Mouse (Mus musculus) limb, embryonic 15.5 days (tissue): ENCODE measurements around the gene Ptgds. TPM values are rescaled to one million over a fixed set of nuclear protein-coding genes. Genes with fewer than 3 reads are reported as not detected.

ENCODE experiments used
- ATAC-seq: fragments of 200-750 bp; cut with Nextera tagmentation; 2 replicates; pipeline ENCODE4 v1.8.0; 2017; ENCODE audit warnings: low read depth, moderate TSS enrichment; ENCODE audit not compliant: insufficient number of reproducible peaks, low FRiP score, low TSS enrichment
- H3K27ac ChIP-seq: fragments of 300-500 bp; sonication (generic); 2 replicates; pipeline ENCODE4 v1.5.1; 2015; ENCODE audit warnings: moderate library complexity, mild to moderate bottlenecking, inconsistent platforms
- H3K27me3 ChIP-seq: fragments of 300-500 bp; sonication (generic); 2 replicates; pipeline ENCODE4 v1.6.1; 2015; ENCODE audit warnings: inconsistent platforms
- H3K36me3 ChIP-seq: fragments of 300-500 bp; sonication (generic); 2 replicates; pipeline ENCODE4 v1.6.1; 2015; ENCODE audit warnings: inconsistent platforms
- H3K4me1 ChIP-seq: fragments of 300-500 bp; sonication (generic); 2 replicates; pipeline ENCODE4 v1.6.1; 2015; ENCODE audit warnings: inconsistent platforms
- H3K4me2 ChIP-seq: fragments of 300-500 bp; sonication (generic); 2 replicates; pipeline ENCODE4 v1.6.1; 2015; ENCODE audit warnings: mild to moderate bottlenecking, inconsistent platforms
- H3K4me3 ChIP-seq: fragments of 300-500 bp; sonication (generic); 2 replicates; pipeline ENCODE4 v1.5.1; 2015; ENCODE audit warnings: mild to moderate bottlenecking, inconsistent platforms
- H3K9ac ChIP-seq: fragments of 300-500 bp; sonication (generic); 2 replicates; pipeline ENCODE4 v1.6.1; 2015; ENCODE audit warnings: inconsistent platforms
- H3K9me3 ChIP-seq: fragments of 300-500 bp; sonication (generic); 2 replicates; pipeline ENCODE4 v1.6.1; 2016; ENCODE audit warnings: inconsistent platforms
- WGBS: fragments of 180-500 bp; shearing (Covaris S2); methylation state at CpG from one replicate; pipeline ENCODE4 v1.1.7; 2015; 5-methylcytosine and 5-hydroxymethylcytosine counted together
- polyA plus RNA-seq: library from polyadenylated mRNA; unstranded; fragments of >200 nt; fragmentation: Nextera tagmentation; extraction: Ambion mirVana; gene quantifications from 2 replicates; pipeline ENCODE4 v1.2.1, GENCODE M21; 2015

The Ptgds gene
- polyA plus RNA-seq, 1 experiment from 2014 or later, result 4.1 TPM

GRCm38 (mm10) chr2:25477541-25477940 lies 7.7 kb upstream of the Ptgds start:
- Histone ChIP-seq H3K27me3 (no peaks in the 10 kb centered on the region), H3K9me3 (no peaks in the 10 kb centered on the region), H3K4me3 (no peak overlapping the region), H3K36me3 (no peaks in the 10 kb centered on the region), H3K9ac (no peak overlapping the region), H3K4me1 (no peaks in the 10 kb centered on the region), H3K4me2 (no peak overlapping the region), H3K27ac (no peak overlapping the region)
- ATAC-seq, result no peak
- 83% methylated on average over 8 of the region's 8 CpGs for WGBS

GRCm38 (mm10) chr2:25472550-25472949 lies 2.7 kb upstream of the Ptgds start:
- ATAC-seq, result no peak
- Histone ChIP-seq H3K27me3 (no peaks in the 10 kb centered on the region), H3K4me2 (no peak overlapping the region), H3K4me3 (no peak overlapping the region), H3K9ac (no peak overlapping the region), H3K4me1 (peaks cover 14% of the 10 kb centered on the region), H3K36me3 (no peaks in the 10 kb centered on the region), H3K9me3 (no peaks in the 10 kb centered on the region), H3K27ac (no peak overlapping the region)
- 78% methylated on average over 2 of the region's 2 CpGs for WGBS

GRCm38 (mm10) chr2:25468962-25469915 lies 607 bp downstream of the Ptgds start:
- ATAC-seq, result no peak
- no peak overlapping the region for H3K9ac ChIP-seq
- H3K9me3 ChIP-seq, result no peaks in the 10 kb centered on the region
- 65% methylated on average over 10 of the region's 10 CpGs for WGBS
- no peak overlapping the region for H3K4me3 ChIP-seq
- no peaks in the 10 kb centered on the region for H3K36me3 ChIP-seq
- H3K27me3 ChIP-seq, result no peaks in the 10 kb centered on the region
- no peak overlapping the region for H3K27ac ChIP-seq
- peaks cover 19% of the 10 kb centered on the region for H3K4me1 ChIP-seq
- no peak overlapping the region for H3K4me2 ChIP-seq

GRCm38 (mm10) chr2:25467606-25468303 lies 2.1 kb downstream of the Ptgds start:
- WGBS, result 76% methylated on average over 14 of the region's 14 CpGs
- no peak overlapping the region for H3K9ac ChIP-seq

GRCm38 (mm10) chr2:25465816-25466635 lies 3.8 kb downstream of the Ptgds start:
- no peak overlapping the region for H3K9ac ChIP-seq
- H3K27me3 ChIP-seq, result no peaks in the 10 kb centered on the region
- 33% methylated on average over 10 of the region's 10 CpGs for WGBS
- H3K27ac ChIP-seq, result peak overlapping the region; percentile 22; the same call in 1 of the 2 replicates
- peaks cover 30% of the 10 kb centered on the region for H3K4me1 ChIP-seq
- ATAC-seq, result no peak
- H3K36me3 ChIP-seq, result no peaks in the 10 kb centered on the region
- H3K4me2 ChIP-seq, result no peak overlapping the region
- no peaks in the 10 kb centered on the region for H3K9me3 ChIP-seq
- no peak overlapping the region for H3K4me3 ChIP-seq

More at GRCm38 (mm10) chr2:25467606-25468303, 2.1 kb downstream of the Ptgds start:
- no peak for ATAC-seq
- Histone ChIP-seq H3K4me1 (peaks cover 19% of the 10 kb centered on the region), H3K27me3 (no peaks in the 10 kb centered on the region), H3K9me3 (no peaks in the 10 kb centered on the region), H3K4me3 (no peak overlapping the region), H3K4me2 (no peak overlapping the region), H3K36me3 (no peaks in the 10 kb centered on the region), H3K27ac (no peak overlapping the region)

GRCm38 (mm10) chr2:25465256-25465655 lies 4.6 kb downstream of the Ptgds start:
- no peak overlapping the region for H3K27ac ChIP-seq

GRCm38 (mm10) chr2:25463630-25464029 lies 6.2 kb downstream of the Ptgds start:
- Histone ChIP-seq H3K27ac (no peak overlapping the region), H3K27me3 (no peaks in the 10 kb centered on the region), H3K36me3 (peaks cover 7% of the 10 kb centered on the region), H3K4me2 (no peak overlapping the region), H3K4me1 (peaks cover 38% of the 10 kb centered on the region), H3K4me3 (no peak overlapping the region), H3K9me3 (no peaks in the 10 kb centered on the region), H3K9ac (no peak overlapping the region)
- 85% methylated on average over 3 of the region's 3 CpGs for WGBS
- ATAC-seq, result no peak

More at GRCm38 (mm10) chr2:25465256-25465655, 4.6 kb downstream of the Ptgds start:
- Histone ChIP-seq H3K9ac (no peak overlapping the region), H3K4me2 (no peak overlapping the region), H3K4me3 (no peak overlapping the region), H3K27me3 (no peaks in the 10 kb centered on the region), H3K4me1 (peaks cover 33% of the 10 kb centered on the region), H3K9me3 (no peaks in the 10 kb centered on the region), H3K36me3 (no peaks in the 10 kb centered on the region)
- WGBS, result 81% methylated on average over 2 of the region's 2 CpGs
- ATAC-seq, result no peak

GRCm38 (mm10) chr2:25461407-25461806 lies 8.4 kb downstream of the Ptgds start:
- H3K4me1 ChIP-seq, result peaks cover 43% of the 10 kb centered on the region
- H3K9ac ChIP-seq, result peak overlapping the region; percentile 33; the same call in 1 of the 2 replicates
- 17% methylated on average over 3 of the region's 3 CpGs for WGBS
- no peaks in the 10 kb centered on the region for H3K27me3 ChIP-seq
- H3K4me3 ChIP-seq, result peak overlapping the region; percentile 66
- peak overlapping the region; percentile 90 for H3K27ac ChIP-seq
- H3K4me2 ChIP-seq, result peak overlapping the region; percentile 82
- H3K9me3 ChIP-seq, result no peaks in the 10 kb centered on the region
- H3K36me3 ChIP-seq, result peaks cover 17% of the 10 kb centered on the region
- no peak for ATAC-seq

GRCm38 (mm10) chr2:25460551-25461309 lies 9.1 kb downstream of the Ptgds start, which contains the start of gene Paxx:
Gene Paxx, minus strand, starts transcription at chr2:25461094.
- peak; percentile 84 for ATAC-seq
- Histone ChIP-seq H3K4me1 (peaks cover 40% of the 10 kb centered on the region), H3K4me2 (peak within 1 kb of the TSS; percentile 82), H3K36me3 (peaks cover 17% of the 10 kb centered on the region), H3K27me3 (no peaks in the 10 kb centered on the region), H3K9ac (peak within 1 kb of the TSS; percentile 54), H3K4me3 (peak within 1 kb of the TSS; percentile 66), H3K27ac (peak within 1 kb of the TSS; percentile 90), H3K9me3 (no peaks in the 10 kb centered on the region)
- WGBS, result under 1% methylated on average over 48 of the region's 48 CpGs

GRCm38 (mm10) chr2:25460135-25460534 lies 9.7 kb downstream of the Ptgds start:
- peak overlapping the region; percentile 66 for H3K4me3 ChIP-seq

GRCm38 (mm10) chr2:25458911-25459310 lies 10.9 kb downstream of the Ptgds start:
- Histone ChIP-seq H3K27ac (no peak overlapping the region), H3K9me3 (no peaks in the 10 kb centered on the region), H3K9ac (peak overlapping the region; percentile 11; the same call in 1 of the 2 replicates), H3K27me3 (no peaks in the 10 kb centered on the region), H3K36me3 (peaks cover 17% of the 10 kb centered on the region), H3K4me2 (no peak overlapping the region; the same call in 1 of the 2 replicates), H3K4me3 (no peak overlapping the region), H3K4me1 (peaks cover 37% of the 10 kb centered on the region)
- WGBS, result 70% methylated on average over 5 of the region's 5 CpGs
- no peak; the same call in 1 of the 2 replicates for ATAC-seq

More at GRCm38 (mm10) chr2:25460135-25460534, 9.7 kb downstream of the Ptgds start:
- Histone ChIP-seq H3K4me1 (peaks cover 37% of the 10 kb centered on the region), H3K4me2 (peak overlapping the region; percentile 82), H3K9ac (peak overlapping the region; percentile 54), H3K27me3 (no peaks in the 10 kb centered on the region), H3K9me3 (no peaks in the 10 kb centered on the region), H3K27ac (peak overlapping the region; percentile 90), H3K36me3 (peaks cover 17% of the 10 kb centered on the region)
- WGBS, result 34% methylated on average over 5 of the region's 5 CpGs
- ATAC-seq, result no peak
